Mouse (Mus musculus): Measurements from ENCODE around the gene Ms4a18.

DNA sequence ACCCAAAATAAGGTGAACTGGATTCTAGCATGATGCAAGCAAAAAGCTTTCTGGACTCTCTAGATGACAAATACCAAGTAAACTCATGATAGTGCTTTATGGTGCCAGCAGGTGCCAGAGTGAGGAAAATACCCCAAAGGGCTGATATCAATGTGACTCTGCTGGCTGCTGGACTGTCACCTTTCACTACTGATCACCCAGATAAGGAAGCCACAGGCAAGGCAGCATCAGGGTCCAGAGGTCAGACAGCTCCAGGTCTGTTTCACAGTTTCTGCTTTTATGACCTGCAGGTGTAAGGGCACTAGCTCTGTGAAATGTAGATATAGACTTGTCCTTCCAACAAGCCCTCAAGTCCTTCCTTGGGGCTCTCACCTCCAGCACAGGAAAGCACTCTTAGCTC lies 2.4 kb downstream of the Ms4a18 start:
- TF ChIP-seq CTCF (IDR thresholded peaks at IDR 0.05; ENCODE audit: borderline replicate concordance, extremely low read depth, insufficient read depth, insufficient read length) (no peak), POLR2A (IDR thresholded peaks at IDR 0.05; ENCODE audit: borderline replicate concordance, extremely low read depth, insufficient read depth, insufficient read length, poor library complexity, severe bottlenecking) (no peak)
